Mouse (Mus musculus) bone marrow, adult 2 months (tissue): ENCODE results near the gene Parp9. TPM values are rescaled to one million over a fixed set of nuclear protein-coding genes. Genes with fewer than 3 reads are reported as not detected.
A peak's percentile ranks its signal among the peaks of the same experiment; 100 is the strongest.
"Not testable (repeated sequence)": the region's sequence is repeated elsewhere in the genome, so short reads cannot be mapped to it uniquely, and the experiment has no call there.

ENCODE experiments used
- H3K27ac ChIP-seq: fragments of 200-500 bp; 2 replicates; pipeline ENCODE4 v1.5.1; 2012; ENCODE audit warnings: low read depth, mild to moderate bottlenecking, control low read depth, inconsistent platforms, low read length; ENCODE audit not compliant: control insufficient read depth, poor library complexity, insufficient read depth
- H3K4me1 ChIP-seq: fragments of 200-500 bp; 2 replicates; pipeline ENCODE4 v1.6.1; 2011; ENCODE audit warnings: low read length; ENCODE audit not compliant: control insufficient read depth, insufficient read depth
- H3K4me3 ChIP-seq: fragments of 200-500 bp; replicated peaks from 2 replicates; pipeline ENCODE3; 2011; ENCODE audit warnings: mild to moderate bottlenecking, low read depth, low read length, control low read depth; ENCODE audit not compliant: control insufficient read depth
- CTCF ChIP-seq: fragments of 200-500 bp; IDR thresholded peaks from 2 replicates; pipeline ENCODE4 v1.5.1; 2011; ENCODE audit warnings: low read length, control low read depth; ENCODE audit not compliant: control insufficient read depth, insufficient read depth
- POLR2A ChIP-seq: fragments of 200-500 bp; IDR thresholded peaks from 2 replicates; pipeline ENCODE4 v1.6.1; 2011; ENCODE audit warnings: low read depth, mild to moderate bottlenecking, control low read depth, low read length, borderline replicate concordance; ENCODE audit not compliant: control insufficient read depth
- WGBS: fragments of 180-500 bp; shearing (Covaris S2); methylation state at CpG from one replicate; pipeline ENCODE4 v1.1.7; 2018; 5-methylcytosine and 5-hydroxymethylcytosine counted together
- polyA plus RNA-seq: library from polyadenylated mRNA; stranded (reverse); fragments of >200 nt; gene quantifications from 2 replicates; pipeline ENCODE4 v1.2.4, GENCODE M21; 2011; ENCODE audit warnings: low replicate concordance; ENCODE audit not compliant: missing spikeins, insufficient read depth, insufficient read length

Gene Parp9
- polyA plus RNA-seq, 1 experiment = 18.7 TPM

DNA sequence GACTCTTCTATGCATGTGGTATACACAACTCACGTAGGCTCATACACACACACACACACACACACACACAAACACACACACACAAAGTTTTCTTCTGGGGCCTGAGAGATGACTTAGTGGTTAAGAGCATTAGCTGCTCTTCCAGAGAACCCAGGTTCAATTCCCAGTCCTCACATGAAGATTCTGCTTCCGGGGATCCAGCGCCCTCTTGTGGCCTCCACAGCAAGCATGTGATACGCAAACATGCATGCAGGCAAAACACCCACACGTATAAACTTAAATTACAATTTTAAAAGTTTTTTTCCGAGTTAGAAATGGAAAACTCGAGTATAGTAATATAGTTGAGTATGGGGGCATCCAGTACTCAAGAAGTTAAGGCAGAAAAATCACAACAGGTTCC, 3.1 kb downstream of the Parp9 start:
- Histone ChIP-seq H3K4me3 (no peak overlapping the region), H3K27ac (no peak overlapping the region), H3K4me1 (no peaks in the 10 kb centered on the region; the same call in 1 of the 2 replicates)
- 71% methylated on average over 7 of the region's 7 CpGs for WGBS
- TF ChIP-seq POLR2A = no peak
- peak; percentile 60 for TF ChIP-seq CTCF

DNA sequence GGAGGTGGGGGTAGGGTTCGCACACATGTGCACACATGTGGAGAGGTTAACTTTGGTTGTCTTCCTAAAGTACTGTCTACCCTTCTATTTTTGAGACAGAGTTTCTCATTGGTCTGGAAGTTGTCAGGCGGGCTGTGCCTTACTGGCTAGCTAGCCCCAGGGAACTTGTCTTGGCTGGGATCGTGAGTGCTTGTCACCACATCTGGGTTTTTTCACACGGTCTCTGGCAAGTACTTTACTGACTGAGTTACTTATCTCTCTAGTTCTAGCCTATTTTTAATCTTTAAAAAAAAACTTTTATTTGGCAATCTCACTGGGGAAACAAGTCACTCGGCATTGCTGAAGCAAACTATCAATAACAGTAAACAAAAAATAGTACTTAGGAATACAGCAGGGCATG, 11.0 kb downstream of the Parp9 start:
- TF ChIP-seq POLR2A (no peak), CTCF (no peak)
- Histone ChIP-seq H3K4me1 (no peaks in the 10 kb centered on the region), H3K27ac (no peak overlapping the region), H3K4me3 (no peak overlapping the region)
- 71% methylated on average over 5 of the region's 5 CpGs for WGBS

DNA sequence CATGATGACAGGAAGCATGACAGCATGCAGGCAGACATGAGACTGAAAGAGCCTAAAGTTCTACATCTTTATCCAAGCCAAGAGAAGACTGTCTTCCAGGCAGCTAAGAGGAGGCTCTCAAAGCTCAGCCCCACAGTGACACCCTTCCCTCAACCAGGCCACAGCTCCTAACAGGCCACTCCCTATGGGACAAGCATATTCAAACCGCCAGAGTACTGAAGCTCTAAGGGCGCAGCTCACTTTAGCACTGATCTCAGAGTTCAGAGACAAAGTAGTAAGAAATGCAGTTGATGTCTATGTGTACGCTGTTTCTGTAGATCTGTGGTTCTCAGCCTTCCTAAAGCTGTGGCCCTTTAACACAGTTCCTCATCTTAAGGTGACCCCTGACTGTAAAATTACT, 12.9 kb downstream of the Parp9 start:
- WGBS = 88% methylated on average over 3 of the region's 3 CpGs
- Histone ChIP-seq H3K4me1 (no peaks in the 10 kb centered on the region), H3K4me3 (no peak overlapping the region), H3K27ac (no peak overlapping the region)
- TF ChIP-seq CTCF (no peak), POLR2A (no peak)

DNA sequence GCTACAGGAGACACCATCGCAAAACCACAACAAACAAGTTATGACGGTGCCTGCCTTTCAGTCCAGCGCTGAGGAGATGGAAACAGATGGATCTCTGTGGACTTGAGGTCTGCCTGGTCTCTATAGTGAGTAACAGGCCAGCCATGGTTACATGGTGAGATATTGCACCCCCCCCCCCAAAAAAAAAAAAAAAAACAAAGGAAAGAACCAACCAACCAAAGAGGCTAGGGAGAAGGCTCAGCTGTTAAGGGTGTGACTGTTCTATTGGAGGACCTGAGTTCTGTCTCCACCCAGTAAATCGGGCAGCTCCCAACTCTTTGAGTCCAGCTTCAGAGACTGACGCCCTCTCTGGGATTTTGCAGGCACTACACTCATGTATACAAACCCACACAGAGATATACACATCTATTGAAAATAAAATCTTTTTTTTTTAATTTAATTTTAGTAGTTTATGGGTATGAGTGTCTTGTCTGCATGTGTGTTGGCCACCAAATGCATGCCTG, 14.4 kb downstream of the Parp9 start:
- Histone ChIP-seq H3K27ac (no peak overlapping the region), H3K4me3 (no peak overlapping the region), H3K4me1 (no peaks in the 10 kb centered on the region)
- TF ChIP-seq CTCF (no peak), POLR2A (no peak)
- WGBS = 76% methylated on average over 5 of the region's 5 CpGs

DNA sequence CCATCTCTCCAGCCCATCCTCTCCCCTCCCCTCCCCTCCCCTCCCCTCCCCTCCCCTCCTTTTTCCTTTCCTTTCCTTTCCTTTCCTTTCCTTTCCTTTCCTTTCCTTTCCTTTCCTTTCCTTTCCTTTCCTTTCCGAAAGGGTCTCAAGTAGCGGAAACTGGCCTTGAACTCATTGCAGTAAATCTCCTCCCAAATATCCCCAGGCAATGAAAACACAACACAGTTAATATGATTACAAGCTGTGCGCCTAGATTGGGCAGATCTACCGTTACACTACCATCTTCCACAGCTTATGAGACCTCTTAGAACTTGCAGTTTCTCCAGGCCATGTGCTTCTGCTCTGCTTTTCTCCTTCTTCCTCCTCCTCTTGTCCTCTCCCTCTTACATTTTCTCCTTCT, 27.7 kb downstream of the Parp9 start:
- H3K4me3 ChIP-seq, H3K27ac ChIP-seq, H3K4me1 ChIP-seq: not testable (repeated sequence)
- 87% methylated on average over 4 of the region's 4 CpGs for WGBS

DNA sequence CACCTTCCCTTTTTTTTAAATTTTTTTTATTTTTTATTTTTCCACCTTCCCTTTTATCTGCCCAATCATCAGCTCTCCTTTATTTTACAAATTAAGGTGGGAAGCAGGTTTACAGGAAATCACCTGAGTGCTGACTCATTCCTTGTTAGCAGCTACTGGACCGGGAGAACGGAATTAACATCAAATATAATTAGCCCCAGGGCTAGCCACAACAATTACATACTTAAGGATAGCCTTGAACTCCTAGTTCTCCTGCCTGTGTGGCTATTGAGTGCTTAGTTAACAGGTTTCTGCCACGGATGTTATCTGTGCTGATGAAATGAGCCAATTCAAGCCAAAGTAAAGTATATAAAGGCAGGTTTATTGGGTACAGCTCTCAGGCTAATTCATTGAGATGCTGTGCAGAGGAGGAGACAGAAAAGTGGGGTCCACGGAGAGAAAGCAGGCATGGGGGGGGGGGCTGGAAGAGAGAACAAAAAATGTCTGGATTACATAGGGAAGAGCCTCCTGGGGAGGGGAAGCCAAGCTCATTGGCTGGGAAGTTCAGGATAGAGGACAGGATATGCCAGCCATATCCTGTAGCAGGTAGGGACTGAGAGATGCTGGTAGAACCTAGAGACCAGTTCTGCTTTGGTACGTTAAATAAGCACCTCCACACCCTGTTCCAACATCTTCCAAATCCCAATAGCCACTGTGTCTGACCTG, 28.3 kb downstream of the Parp9 start:
- H3K27ac ChIP-seq = no peak overlapping the region
- WGBS = 74% methylated on average over 5 of the region's 5 CpGs
- no peak overlapping the region for H3K4me3 ChIP-seq
- no peaks in the 10 kb centered on the region for H3K4me1 ChIP-seq
- no peak for TF ChIP-seq CTCF

DNA sequence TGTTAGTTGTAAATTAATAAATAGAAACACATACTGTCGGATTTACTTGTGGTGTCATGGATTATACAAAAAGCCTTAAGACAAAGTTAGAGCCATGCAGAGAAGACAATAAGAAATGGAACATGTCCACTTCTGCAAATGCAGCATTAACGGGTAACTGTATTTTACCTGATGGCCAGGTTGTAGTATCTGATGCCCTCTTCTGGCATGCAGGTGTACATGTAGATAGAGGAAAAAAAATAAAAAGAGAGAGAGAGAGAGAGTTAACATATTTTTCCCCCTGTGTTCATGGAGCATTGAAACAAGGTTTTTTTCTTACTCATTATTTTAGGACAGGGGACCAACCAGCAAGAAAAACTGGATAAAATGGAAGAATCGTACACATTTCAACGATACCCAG, 29.0 kb downstream of the Parp9 start:
- TF ChIP-seq CTCF (no peak), POLR2A (no peak)
- WGBS = 89% methylated on average over 4 of the region's 4 CpGs
- no peaks in the 10 kb centered on the region for H3K4me1 ChIP-seq
- no peak overlapping the region for H3K27ac ChIP-seq
- no peak overlapping the region for H3K4me3 ChIP-seq

DNA sequence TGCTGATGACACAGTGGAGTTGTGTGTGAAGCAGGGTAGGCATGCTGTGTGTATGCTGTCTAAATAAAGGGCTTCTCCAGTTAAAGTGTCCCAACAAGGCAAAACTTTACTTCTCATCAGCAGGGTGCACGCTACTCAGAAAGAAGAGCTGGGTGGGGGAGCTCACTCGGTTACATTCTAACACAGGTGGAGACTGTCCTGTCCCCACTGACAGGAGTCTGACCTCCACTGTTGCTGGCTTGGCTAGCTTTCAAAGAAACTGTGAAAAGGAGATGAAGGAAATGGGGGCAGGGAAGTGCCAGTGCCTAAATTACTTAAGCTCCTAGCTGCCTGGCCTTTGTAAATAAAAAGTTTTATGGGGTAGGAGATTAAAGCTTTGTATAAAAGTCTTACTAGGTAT, 29.9 kb downstream of the Parp9 start:
- WGBS = 86% methylated on average over 2 of the region's 2 CpGs
- Histone ChIP-seq H3K27ac (no peak overlapping the region), H3K4me3 (no peak overlapping the region), H3K4me1 (no peaks in the 10 kb centered on the region)
- TF ChIP-seq CTCF = no peak
- TF ChIP-seq POLR2A = no peak

DNA sequence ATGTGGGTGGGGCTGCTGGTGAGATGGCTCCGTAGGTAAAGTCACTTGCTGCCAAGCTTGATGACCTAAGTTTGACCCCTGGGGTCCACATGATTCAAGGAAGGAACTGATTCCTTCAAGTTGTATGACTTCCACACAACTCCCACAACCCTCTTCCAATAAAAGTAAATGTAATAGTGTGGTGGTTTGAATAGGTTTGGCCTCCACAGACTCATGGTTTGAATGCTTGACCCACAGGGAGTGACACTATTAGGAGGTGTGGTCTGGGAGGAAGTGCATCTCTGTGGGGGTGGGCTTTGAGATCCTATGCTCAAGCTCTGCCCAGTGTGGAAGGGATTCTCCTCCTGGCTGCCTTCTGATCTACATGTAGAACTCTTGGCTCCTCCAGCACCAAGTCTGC, 35.8 kb downstream of the Parp9 start:
- no peak overlapping the region for H3K4me3 ChIP-seq
- no peak overlapping the region for H3K27ac ChIP-seq
- H3K4me1 ChIP-seq = no peaks in the 10 kb centered on the region
- WGBS = 73% methylated on average over 1 of the region's 1 CpGs
- TF ChIP-seq CTCF (no peak), POLR2A (no peak)

DNA sequence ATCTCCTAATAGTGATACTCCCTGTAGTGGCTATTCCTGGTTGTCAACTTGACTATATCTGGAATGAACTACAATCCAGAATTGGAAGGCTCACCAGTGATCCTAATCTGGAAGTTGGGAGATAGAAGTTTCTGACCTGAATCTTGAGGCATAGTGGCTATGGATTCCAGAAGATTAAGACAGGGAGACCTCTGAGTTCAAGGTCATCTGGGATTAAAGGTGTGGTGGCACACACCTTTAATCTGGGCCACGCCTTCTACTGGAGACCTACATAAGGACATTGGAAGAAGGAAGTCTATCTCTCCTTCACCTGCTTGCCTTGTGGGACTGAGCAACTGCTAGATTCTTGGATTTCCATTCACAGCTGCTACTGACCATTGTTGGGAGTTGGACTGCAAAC, 40.2 kb downstream of the Parp9 start, which contains the start of gene Kpna1:
Gene Kpna1 (plus strand): TSS at position 301 of the 400 bp plus-strand sequence.
- H3K27ac ChIP-seq, H3K4me3 ChIP-seq, H3K4me1 ChIP-seq: not testable (repeated sequence)
- WGBS = 93% methylated on average over 1 of the region's 1 CpGs
